Mouse (Mus musculus) lung, postnatal 14 days (tissue): ENCODE data around the gene Usp17lc.
"Not testable (repeated sequence)": the region's sequence is repeated elsewhere in the genome, so short reads cannot be mapped to it uniquely, and the experiment has no call there.

ENCODE experiments used
- DNase-seq: peaks from one replicate; pipeline ENCODE4 v3.0.0; 2021

Gene Usp17lc

GRCm38 (mm10) chr7:103414772-103415171 lies at the start of gene Usp17lc:
TSS of gene Usp17lc (plus strand) at chr7:103415072.
- DNase-seq: not testable (repeated sequence)

DNA sequence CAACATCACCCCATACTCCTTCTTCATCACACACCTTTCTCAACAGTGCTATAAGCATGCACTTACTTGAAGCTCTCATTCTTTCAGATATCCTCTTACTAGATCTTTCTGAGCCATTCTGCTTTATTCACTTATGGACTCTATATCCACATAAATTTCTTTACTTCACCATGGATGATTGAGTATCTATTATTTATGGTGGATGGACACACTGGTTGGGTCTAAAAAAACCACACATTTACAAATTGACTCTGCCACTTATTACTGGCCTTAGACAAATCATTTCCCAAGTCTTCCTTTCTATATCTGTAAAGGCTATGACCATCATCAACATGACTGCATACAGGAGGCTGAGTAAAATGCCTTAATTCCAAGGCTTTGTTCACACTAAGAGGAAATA lies 28.8 kb upstream of the Usp17lc start, which contains the start of gene Olfr603:
Gene Olfr603, minus strand, starts transcription at position 101 of the 400 bp plus-strand sequence.
- DNase-seq: no peak

DNA sequence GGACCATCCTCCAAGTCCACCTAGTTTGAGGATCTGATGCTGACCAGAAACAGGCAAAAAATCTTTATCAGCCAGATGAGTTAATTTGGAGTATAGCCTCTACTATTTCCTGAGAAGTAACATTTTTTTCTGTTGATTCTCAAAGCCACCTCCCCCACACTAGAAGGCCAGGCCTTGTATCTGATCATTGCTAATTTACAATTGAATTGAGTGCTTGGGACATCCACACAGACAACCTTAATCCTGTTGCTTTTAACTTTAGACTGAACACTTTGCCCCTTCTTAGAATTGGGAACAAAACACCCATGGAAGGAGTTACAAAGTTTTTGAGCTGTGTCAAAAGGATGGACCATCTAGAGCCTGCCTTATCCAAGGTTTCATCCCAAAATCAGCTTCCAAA lies 17.1 kb upstream of the Usp17lc start:
- DNase-seq: no peak

- no peak for DNase-seq
These were observed 15.9 kb upstream of the Usp17lc start for GRCm38 (mm10) chr7:103398981-103399380.

GRCm38 (mm10) chr7:103406521-103407055 lies 8.3 kb upstream of the Usp17lc start:
- DNase-seq: not testable (repeated sequence)

- no peak for DNase-seq
These were observed 30.5 kb downstream of the Usp17lc start, which contains the start of gene Olfr605 for GRCm38 (mm10) chr7:103445339-103445738. TSS of gene Olfr605 (minus strand) at chr7:103445439.

GRCm38 (mm10) chr7:103448746-103449145 lies 33.9 kb downstream of the Usp17lc start, which contains the start of gene Olfr606:
TSS of gene Olfr606 (plus strand) at chr7:103449046.
- no peak for DNase-seq

- DNase-seq: no peak
These were observed 45.7 kb downstream of the Usp17lc start for GRCm38 (mm10) chr7:103460590-103460989.
